Mouse (Mus musculus) left cerebral cortex, adult 8-10 months (tissue): Measurements from ENCODE around the gene Dlst. TPM values are rescaled to one million over a fixed set of nuclear protein-coding genes. Genes with fewer than 3 reads are reported as not detected.
"Not testable (repeated sequence)": the region's sequence is repeated elsewhere in the genome, so short reads cannot be mapped to it uniquely, and the experiment has no call there.

Source experiments
- DNase-seq, 2 experiments: peaks; one replicate each; pipeline ENCODE4 v3.0.0; 2022; ENCODE audit warnings: low spot score in 2 of 2
- total RNA-seq, 4 experiments: library from RNA; stranded (reverse); gene quantifications; 2 replicates each; pipeline ENCODE4 v1.2.4; 2022

The Dlst gene
- total RNA-seq, 4 experiments from 2014 or later: 140 to 155 (median 152) TPM

- DNase-seq: no peak
Measured at GRCm38 (mm10) chr12:85113917-85114316, 3.3 kb downstream of the Dlst start.

- DNase-seq: no peak
Measured at GRCm38 (mm10) chr12:85115678-85116077, 5.0 kb downstream of the Dlst start.

GRCm38 (mm10) chr12:85121806-85122459 lies 11.3 kb downstream of the Dlst start:
- no peak for DNase-seq

- DNase-seq: no peak
Measured at GRCm38 (mm10) chr12:85123108-85123530, 12.5 kb downstream of the Dlst start.

- DNase-seq: no peak
Measured at GRCm38 (mm10) chr12:85123645-85124044, 13.0 kb downstream of the Dlst start.

GRCm38 (mm10) chr12:85124751-85125150 lies 14.1 kb downstream of the Dlst start:
- DNase-seq: no peak

- no peak for DNase-seq
Measured at GRCm38 (mm10) chr12:85126986-85127603, 16.5 kb downstream of the Dlst start.

GRCm38 (mm10) chr12:85129426-85129978 lies 18.9 kb downstream of the Dlst start:
- no peak for DNase-seq

GRCm38 (mm10) chr12:85131361-85131760 lies 20.7 kb downstream of the Dlst start:
- DNase-seq: no peak

GRCm38 (mm10) chr12:85134043-85134794 lies 23.6 kb downstream of the Dlst start:
- no peak for DNase-seq

- DNase-seq: no peak
Measured at GRCm38 (mm10) chr12:85135513-85136470, 25.2 kb downstream of the Dlst start.

- no peak for DNase-seq
Measured at GRCm38 (mm10) chr12:85136627-85137026, 26.0 kb downstream of the Dlst start.

GRCm38 (mm10) chr12:85140036-85140701 lies 29.5 kb downstream of the Dlst start:
- no peak for DNase-seq

- DNase-seq: no peak
Measured at GRCm38 (mm10) chr12:85141096-85141495, 30.5 kb downstream of the Dlst start.

- no peak for DNase-seq
Measured at GRCm38 (mm10) chr12:85142803-85143202, 32.2 kb downstream of the Dlst start.

GRCm38 (mm10) chr12:85144276-85144675 lies 33.6 kb downstream of the Dlst start:
- not testable (repeated sequence) for DNase-seq

- DNase-seq: no peak
Measured at GRCm38 (mm10) chr12:85144821-85145220, 34.2 kb downstream of the Dlst start.

GRCm38 (mm10) chr12:85145630-85146029 lies 35.0 kb downstream of the Dlst start:
- no peak for DNase-seq

GRCm38 (mm10) chr12:85146355-85146754 lies 35.7 kb downstream of the Dlst start:
- no peak for DNase-seq

- DNase-seq: no peak
Measured at GRCm38 (mm10) chr12:85146881-85147280, 36.2 kb downstream of the Dlst start.
